11 mouse cellular contexts compared by ENCODE assay signal in the genomic region with DNA sequence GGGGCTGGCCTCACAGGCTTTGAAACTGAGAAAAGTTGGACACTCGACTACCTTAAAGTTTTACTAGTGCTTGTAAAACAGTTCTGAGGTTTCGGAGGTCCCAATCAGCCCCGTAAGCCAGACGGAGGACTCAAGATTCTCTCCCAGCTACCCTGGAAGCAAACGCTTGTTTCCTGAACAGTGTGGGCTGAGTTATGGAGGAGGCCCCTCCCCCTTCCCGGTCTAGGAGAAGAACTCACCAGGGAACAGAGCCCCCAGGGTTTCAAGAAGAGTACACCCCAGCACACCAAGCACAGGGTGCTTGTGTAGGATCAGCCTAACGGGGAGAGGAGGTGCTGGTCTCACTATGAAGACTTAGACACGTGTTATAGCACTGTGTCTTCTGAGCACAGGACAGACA. TPM values are rescaled to one million over a fixed set of nuclear protein-coding genes. Genes with fewer than 3 reads are reported as not detected.
DNase-seq lines count a peak whose midpoint lies in the region; ATAC-seq lines count a peak whose summit lies in the region.
"Had no signal": no experiment of that assay in that cellular context is flagged by ENCODE, and none has a peak within 500 bp of the region (broad histone marks: within the 10 kb centered on the region; RNA-seq: fewer than 3 reads in every experiment).

No protein-coding gene starts in this region.

- peaks cover 6% of the 10 kb centered on the region for H3K4me1 ChIP-seq in heart, embryonic 15.5 days (replicated peaks)
- peaks cover 27% of the 10 kb centered on the region for H3K4me1 ChIP-seq in limb, embryonic 11.5 days (ENCODE audit: control insufficient read depth, insufficient read depth, low read length)

- no peaks in the 10 kb centered on the region for H3K27me3 ChIP-seq in heart, embryonic 15.5 days
- no peaks in the 10 kb centered on the region for H3K27me3 ChIP-seq in limb, embryonic 11.5 days (ENCODE audit: control insufficient read depth, insufficient read depth, low read length)
- H3K27me3 ChIP-seq: CH12.LX had no signal

- no peak overlapping the region for H3K27ac ChIP-seq in heart, embryonic 15.5 days
- peak overlapping the region; percentile 80 for H3K27ac ChIP-seq in limb, embryonic 11.5 days (replicated peaks; ENCODE audit: low read depth, low read length)

- no peaks in the 10 kb centered on the region for H3K9me3 ChIP-seq in heart, embryonic 15.5 days (replicated peaks)
- no peaks in the 10 kb centered on the region for H3K9me3 ChIP-seq in limb, embryonic 11.5 days (ENCODE audit: control insufficient read depth, low read length)

- 0 out of 2 replicates have a peak overlapping the region, but pooled peaks have one; percentile 15 for H3K9ac ChIP-seq in heart, embryonic 15.5 days
- H3K9ac ChIP-seq in limb, embryonic 11.5 days (ENCODE audit: low read length) = peak overlapping the region; percentile 2

- 30% methylated on average over 8 of the region's 8 CpGs for WGBS in heart, embryonic 15.5 days
- 19% methylated on average over 8 of the region's 8 CpGs for WGBS in limb, embryonic 11.5 days

- DNase-seq in heart, adult 11 months = no peak
- DNase-seq in ovary, postnatal 14 days (ENCODE audit: low spot score) = peak; percentile 13
- no peak for DNase-seq in ovary, postnatal 36 days (ENCODE audit: low spot score)
- DNase-seq in limb, embryonic 11.5 days (ENCODE audit: low spot score) = peak; percentile 67
- no peak for DNase-seq in left cerebral cortex, postnatal 10 days (ENCODE audit: extremely low spot score in 1 of 2, low spot score in 2 of 2)
- DNase-seq in gastrocnemius, postnatal 10 days = no peak
- DNase-seq in layer of hippocampus, adult 9-11 months = no peak
- DNase-seq: right cerebral cortex, adult 18-20 months had no signal

- H3K4me3 ChIP-seq in heart, embryonic 15.5 days = 0 out of 2 replicates have a peak overlapping the region, but pooled peaks have one; percentile 7
- H3K4me3 ChIP-seq in limb, embryonic 11.5 days (ENCODE audit: low read depth, low read length) = no peak overlapping the region

- H3K4me2 ChIP-seq in heart, embryonic 15.5 days = peak overlapping the region; percentile 36
- H3K4me2 ChIP-seq in limb, embryonic 11.5 days (ENCODE audit: low read depth, severe bottlenecking) = peak overlapping the region; percentile 18

- intact Hi-C loops in left cerebral cortex, postnatal 10 days (cut with DNase I) = no loop called here

- H3K36me3 ChIP-seq in heart, embryonic 15.5 days = no peaks in the 10 kb centered on the region
- no peaks in the 10 kb centered on the region for H3K36me3 ChIP-seq in limb, embryonic 11.5 days (ENCODE audit: control insufficient read depth, insufficient read depth, low read length)

- ATAC-seq in heart, embryonic 15.5 days (replicated peaks; ENCODE audit: insufficient number of reproducible peaks, insufficient read depth, low FRiP score, low read depth) = no peak
- peak; percentile 40; the same call in 1 of the 2 replicates for ATAC-seq in limb, embryonic 11.5 days (ENCODE audit: insufficient number of reproducible peaks, low FRiP score, low TSS enrichment, low read depth)

RNA-seq across cellular contexts. Expression of a gene that starts 27.6 kb away (rescaled TPM):
- polyA plus RNA-seq in heart, embryonic 15.5 days (2015; fragmentation: Nextera tagmentation; extraction: Ambion mirVana) = not detected in 2 replicates
- polyA plus RNA-seq in limb, embryonic 11.5 days (2014; fragmentation: Nextera tagmentation; extraction: Ambion mirVana) = 0.19 TPM in 1 of 2 replicates, not detected in the other
- not detected for total RNA-seq in left cerebral cortex, postnatal 10 days (2021)
- total RNA-seq in gastrocnemius, postnatal 10 days (2021) = under 1 TPM in 1 of 2 experiments, not detected in 1; 0.31 TPM
- total RNA-seq: CH12.LX; megakaryocyte progenitor cell, adult 5-6 weeks had no signal

RNA-seq across cellular contexts. Expression of a gene that starts 29.6 kb away (rescaled TPM):
- 49.9 and 55.7 TPM in 2 replicates for polyA plus RNA-seq in heart, embryonic 15.5 days (2015; fragmentation: Nextera tagmentation; extraction: Ambion mirVana)
- 44.7 and 44.9 TPM in 2 replicates for polyA plus RNA-seq in limb, embryonic 11.5 days (2014; fragmentation: Nextera tagmentation; extraction: Ambion mirVana)
- 10 to 100 TPM; 26.9 to 32.1 TPM for total RNA-seq in left cerebral cortex, postnatal 10 days (2021)
- total RNA-seq in gastrocnemius, postnatal 10 days (2021) = 10 to 100 TPM; 25.8 to 30.5 TPM

RNA-seq across cellular contexts. Expression of a gene that starts 42.3 kb away (rescaled TPM):
- 60.7 and 69.1 TPM in 2 replicates for polyA plus RNA-seq in heart, embryonic 15.5 days (2015; fragmentation: Nextera tagmentation; extraction: Ambion mirVana)
- 85.9 and 91.7 TPM in 2 replicates for polyA plus RNA-seq in limb, embryonic 11.5 days (2014; fragmentation: Nextera tagmentation; extraction: Ambion mirVana)
- 10 to 100 TPM; 62.9 to 68.8 TPM for total RNA-seq in left cerebral cortex, postnatal 10 days (2021)
- total RNA-seq in gastrocnemius, postnatal 10 days (2021) = 10 to 100 TPM; 30.9 to 32.6 TPM

Comparison
In these comparisons a context has a peak if more than half of its experiments do, and no peak if none do; other contexts are left out.
1. DNase-seq: peak in ovary, postnatal 14 days (single experiment) and limb, embryonic 11.5 days (single experiment); none in heart, adult 11 months (single experiment), ovary, postnatal 36 days (single experiment), left cerebral cortex, postnatal 10 days (0 of 2), gastrocnemius, postnatal 10 days (single experiment) and layer of hippocampus, adult 9-11 months (single experiment).